Mouse (Mus musculus) midbrain, embryonic 14.5 days (tissue): ENCODE data around the gene Pld3. TPM values are rescaled to one million over a fixed set of nuclear protein-coding genes. Genes with fewer than 3 reads are reported as not detected.

Experiments used
- ATAC-seq: fragments of 200-750 bp; cut with Nextera tagmentation; 2 replicates; pipeline ENCODE4 v1.8.0; 2017; ENCODE audit warnings: moderate number of reproducible peaks, moderate library complexity; ENCODE audit not compliant: low FRiP score, low TSS enrichment
- DNase-seq: peaks from one replicate; pipeline ENCODE4 v3.0.0-alpha.2; 2015
- H3K27ac ChIP-seq: fragments of 300-500 bp; sonication (generic); replicated peaks from 2 replicates; pipeline ENCODE4 v1.5.1; 2014; ENCODE audit warnings: mild to moderate bottlenecking, low read depth, low read length, moderate library complexity
- H3K27me3 ChIP-seq: fragments of 300-500 bp; sonication (generic); 2 replicates; pipeline ENCODE4 v1.6.1; 2014; ENCODE audit warnings: low read length, control low read depth, mixed read lengths; ENCODE audit not compliant: control insufficient read depth, insufficient read depth
- H3K36me3 ChIP-seq: fragments of 300-500 bp; sonication (generic); 2 replicates; pipeline ENCODE4 v1.6.1; 2014; ENCODE audit warnings: low read length, control low read depth; ENCODE audit not compliant: control insufficient read depth, insufficient read depth
- H3K4me1 ChIP-seq: fragments of 300-500 bp; sonication (generic); 2 replicates; pipeline ENCODE4 v1.6.1; 2014; ENCODE audit warnings: mild to moderate bottlenecking, antibody characterized with exemption, low read length, control low read depth; ENCODE audit not compliant: control insufficient read depth, insufficient read depth
- H3K4me2 ChIP-seq: fragments of 300-500 bp; sonication (generic); 2 replicates; pipeline ENCODE4 v1.6.1; 2014; ENCODE audit warnings: mild to moderate bottlenecking, low read length, moderate library complexity
- H3K4me3 ChIP-seq: fragments of 300-500 bp; sonication (generic); replicated peaks from 2 replicates; pipeline ENCODE4 v1.5.1; 2014; ENCODE audit warnings: low read depth, low read length
- H3K9ac ChIP-seq: fragments of 300-500 bp; sonication (generic); replicated peaks from 2 replicates; pipeline ENCODE4 v1.6.1; 2014; ENCODE audit warnings: mild to moderate bottlenecking, low read length, moderate library complexity
- H3K9me3 ChIP-seq: fragments of 300-500 bp; sonication (generic); 2 replicates; pipeline ENCODE4 v1.6.1; 2016; ENCODE audit warnings: low read length, control low read depth, mixed read lengths; ENCODE audit not compliant: control insufficient read depth
- WGBS: fragments of 180-500 bp; shearing (Covaris S2); extraction: QIAGEN DNeasy Blood & Tissue Kit; methylation state at CpG from one replicate; pipeline ENCODE4 v1.1.7; 2014; 5-methylcytosine and 5-hydroxymethylcytosine counted together
- polyA plus RNA-seq: library from polyadenylated mRNA; unstranded; fragments of >200 nt; fragmentation: Nextera tagmentation; extraction: Ambion mirVana; gene quantifications from 2 replicates; pipeline ENCODE4 v1.2.1, GENCODE M21; 2014

Gene Pld3
- polyA plus RNA-seq, 1 experiment from 2014 or later, result 114 TPM

DNA sequence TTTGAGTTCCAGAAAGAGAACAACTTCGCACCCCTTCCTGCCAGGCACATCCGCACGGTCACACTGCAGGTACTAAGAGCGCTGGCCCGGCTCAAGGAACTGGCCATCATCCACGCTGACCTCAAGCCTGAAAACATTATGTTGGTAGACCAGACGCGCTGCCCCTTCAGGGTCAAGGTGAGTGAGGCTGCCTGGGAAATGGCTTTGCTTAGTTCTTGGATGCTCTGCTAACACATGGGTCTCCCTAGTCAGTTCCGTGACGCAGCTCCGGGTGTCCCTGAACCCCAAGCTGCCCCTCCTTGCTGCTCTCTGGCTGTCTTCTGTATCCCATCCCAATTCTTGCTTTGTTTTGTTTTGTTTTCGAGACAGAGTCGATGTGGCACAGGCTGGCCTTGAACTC lies 29.2 kb downstream of the Pld3 start:
- 97% methylated on average over 13 of the region's 13 CpGs for WGBS
- H3K9ac ChIP-seq, result no peak overlapping the region
- no peaks in the 10 kb centered on the region for H3K36me3 ChIP-seq
- ATAC-seq (no peak), DNase-seq (no peak)
- H3K27ac ChIP-seq, result no peak overlapping the region
- H3K27me3 ChIP-seq, result no peaks in the 10 kb centered on the region
- H3K4me3 ChIP-seq, result no peak overlapping the region
- H3K4me1 ChIP-seq, result no peaks in the 10 kb centered on the region
- no peak overlapping the region for H3K4me2 ChIP-seq
- H3K9me3 ChIP-seq, result no peaks in the 10 kb centered on the region

DNA sequence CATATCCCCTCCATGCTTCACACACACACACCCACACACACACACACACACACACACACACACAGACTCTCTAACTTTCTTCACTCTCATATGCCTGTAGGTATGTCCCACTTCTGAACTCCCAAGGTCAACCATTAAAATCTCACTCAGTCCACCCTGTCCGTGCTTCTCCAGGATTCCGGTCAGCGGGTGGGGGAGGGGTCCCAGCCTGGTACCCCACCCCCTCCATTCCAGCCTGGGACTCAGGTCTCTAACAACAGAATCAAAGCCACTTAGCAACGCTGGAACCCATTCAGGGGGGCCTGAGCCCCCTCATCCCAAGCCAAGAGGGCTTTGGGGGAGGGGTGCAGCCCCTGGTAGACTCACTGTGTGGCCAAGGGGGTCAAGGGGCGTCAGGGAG lies 30.1 kb downstream of the Pld3 start, which contains the start of gene Hipk4:
Hipk4 (plus strand) TSS at position 301 of the 400 bp plus-strand sequence.
- Histone ChIP-seq H3K36me3 (no peaks in the 10 kb centered on the region), H3K4me3 (no peak within 1 kb of the TSS), H3K4me1 (no peaks in the 10 kb centered on the region), H3K9ac (no peak within 1 kb of the TSS), H3K4me2 (no peak within 1 kb of the TSS), H3K27ac (no peak within 1 kb of the TSS), H3K27me3 (no peaks in the 10 kb centered on the region), H3K9me3 (no peaks in the 10 kb centered on the region)
- 55% methylated on average over 5 of the region's 5 CpGs for WGBS
- no peak for DNase-seq
- ATAC-seq, result no peak

DNA sequence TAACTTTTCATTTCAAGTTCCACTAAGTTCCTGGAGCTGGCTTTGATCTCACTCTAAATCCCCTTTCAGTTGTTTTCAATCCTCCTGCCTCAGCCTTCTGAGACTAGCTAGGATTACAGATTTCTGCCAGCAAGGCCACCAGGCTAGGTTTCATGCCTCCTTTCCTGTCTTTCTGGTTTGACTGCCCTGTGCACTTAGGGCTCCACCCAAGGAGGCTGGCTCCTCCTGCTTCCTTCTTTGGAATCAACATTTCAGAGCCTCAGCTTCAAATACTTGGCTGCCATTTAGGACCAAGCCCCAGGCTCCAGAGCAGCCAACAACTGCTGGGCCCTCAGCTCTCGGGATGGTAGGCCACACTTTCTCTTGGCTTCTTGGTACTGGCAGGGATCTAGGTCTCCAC lies 32.4 kb downstream of the Pld3 start:
- 93% methylated on average over 1 of the region's 1 CpGs for WGBS
- no peaks in the 10 kb centered on the region for H3K36me3 ChIP-seq
- H3K27ac ChIP-seq, result no peak overlapping the region
- no peaks in the 10 kb centered on the region for H3K9me3 ChIP-seq
- no peak overlapping the region for H3K4me3 ChIP-seq
- no peak overlapping the region for H3K4me2 ChIP-seq
- no peak overlapping the region for H3K9ac ChIP-seq
- H3K4me1 ChIP-seq, result no peaks in the 10 kb centered on the region
- DNase-seq (no peak), ATAC-seq (no peak)
- H3K27me3 ChIP-seq, result no peaks in the 10 kb centered on the region

GRCm38 (mm10) chr7:27520104-27520503 lies 32.9 kb downstream of the Pld3 start:
- H3K9me3 ChIP-seq, result no peaks in the 10 kb centered on the region
- ATAC-seq (no peak), DNase-seq (no peak)
- H3K36me3 ChIP-seq, result no peaks in the 10 kb centered on the region
- H3K4me1 ChIP-seq, result no peaks in the 10 kb centered on the region
- no peak overlapping the region for H3K9ac ChIP-seq
- no peak overlapping the region for H3K27ac ChIP-seq
- H3K4me3 ChIP-seq, result no peak overlapping the region
- no peaks in the 10 kb centered on the region for H3K27me3 ChIP-seq
- H3K4me2 ChIP-seq, result no peak overlapping the region

DNA sequence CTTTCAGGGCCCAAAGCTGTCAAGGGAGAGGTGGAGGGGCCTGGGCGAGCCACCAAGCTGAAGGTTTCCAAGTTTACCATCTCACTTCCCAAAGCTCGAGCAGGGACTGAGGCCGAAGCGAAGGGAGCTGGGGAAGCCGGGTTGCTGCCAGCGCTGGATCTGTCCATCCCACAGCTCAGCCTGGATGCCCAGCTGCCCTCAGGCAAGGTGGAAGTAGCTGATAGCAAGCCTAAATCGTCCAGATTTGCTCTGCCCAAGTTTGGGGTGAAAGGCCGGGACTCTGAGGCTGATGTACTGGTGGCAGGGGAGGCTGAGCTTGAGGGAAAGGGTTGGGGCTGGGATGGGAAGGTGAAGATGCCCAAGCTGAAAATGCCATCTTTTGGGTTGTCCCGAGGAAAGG lies 34.7 kb downstream of the Pld3 start:
- 88% methylated on average over 9 of the region's 9 CpGs for WGBS
- no peak overlapping the region for H3K27ac ChIP-seq
- DNase-seq (no peak), ATAC-seq (no peak)
- H3K27me3 ChIP-seq, result no peaks in the 10 kb centered on the region
- no peak overlapping the region for H3K9ac ChIP-seq
- H3K36me3 ChIP-seq, result no peaks in the 10 kb centered on the region
- H3K4me3 ChIP-seq, result no peak overlapping the region
- H3K4me1 ChIP-seq, result no peaks in the 10 kb centered on the region
- H3K4me2 ChIP-seq, result no peak overlapping the region
- H3K9me3 ChIP-seq, result no peaks in the 10 kb centered on the region

DNA sequence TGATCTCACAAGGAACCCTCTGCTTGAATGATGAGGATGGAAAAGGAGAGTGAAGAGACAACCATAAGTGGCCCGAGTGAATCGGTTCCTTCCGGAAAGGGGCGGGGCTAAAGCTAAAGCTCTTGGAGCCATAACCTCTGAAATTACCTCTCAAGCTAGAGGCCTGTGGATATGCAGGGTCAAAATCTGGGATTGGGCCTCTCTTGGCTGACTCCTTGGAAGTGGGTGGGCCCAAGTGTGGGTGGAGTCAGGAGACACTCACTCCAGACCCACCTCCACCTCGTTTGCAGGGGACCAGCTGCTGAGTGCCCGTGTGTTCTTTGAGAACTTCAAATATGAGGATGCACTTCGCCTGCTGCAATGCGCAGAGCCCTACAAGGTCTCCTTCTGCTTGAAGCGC lies 38.1 kb downstream of the Pld3 start:
- Histone ChIP-seq H3K9me3 (no peaks in the 10 kb centered on the region), H3K36me3 (no peaks in the 10 kb centered on the region), H3K27me3 (no peaks in the 10 kb centered on the region), H3K4me3 (no peak overlapping the region), H3K27ac (no peak overlapping the region), H3K9ac (no peak overlapping the region), H3K4me1 (no peaks in the 10 kb centered on the region), H3K4me2 (no peak overlapping the region)
- DNase-seq (no peak), ATAC-seq (no peak)
- WGBS, result 82% methylated on average over 9 of the region's 9 CpGs

DNA sequence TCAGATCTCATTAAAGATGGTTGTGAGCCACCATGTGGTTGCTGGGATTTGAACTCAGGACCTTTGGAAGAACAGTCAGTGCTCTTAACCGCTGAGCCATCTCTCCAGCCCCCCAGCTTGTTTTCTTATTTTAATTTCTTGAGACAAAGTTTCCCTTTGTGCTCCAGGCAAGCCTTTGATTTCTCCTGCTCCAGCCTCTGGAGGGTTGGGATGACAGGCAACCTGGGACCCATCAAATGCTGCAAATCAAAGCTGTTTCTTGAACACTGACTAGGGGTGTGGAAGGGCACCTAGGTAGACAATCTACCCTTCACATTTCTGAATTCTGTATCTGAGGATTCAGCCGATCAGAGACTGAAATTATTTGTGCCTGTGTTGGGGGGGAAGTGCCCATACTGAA lies 42.2 kb downstream of the Pld3 start:
- H3K27ac ChIP-seq, result no peak overlapping the region
- H3K4me2 ChIP-seq, result no peak overlapping the region
- no peaks in the 10 kb centered on the region for H3K4me1 ChIP-seq
- no peaks in the 10 kb centered on the region for H3K9me3 ChIP-seq
- no peak for DNase-seq
- no peak for ATAC-seq
- H3K27me3 ChIP-seq, result no peaks in the 10 kb centered on the region
- H3K4me3 ChIP-seq, result no peak overlapping the region
- no peak overlapping the region for H3K9ac ChIP-seq
- 74% methylated on average over 2 of the region's 2 CpGs for WGBS
- H3K36me3 ChIP-seq, result no peaks in the 10 kb centered on the region

DNA sequence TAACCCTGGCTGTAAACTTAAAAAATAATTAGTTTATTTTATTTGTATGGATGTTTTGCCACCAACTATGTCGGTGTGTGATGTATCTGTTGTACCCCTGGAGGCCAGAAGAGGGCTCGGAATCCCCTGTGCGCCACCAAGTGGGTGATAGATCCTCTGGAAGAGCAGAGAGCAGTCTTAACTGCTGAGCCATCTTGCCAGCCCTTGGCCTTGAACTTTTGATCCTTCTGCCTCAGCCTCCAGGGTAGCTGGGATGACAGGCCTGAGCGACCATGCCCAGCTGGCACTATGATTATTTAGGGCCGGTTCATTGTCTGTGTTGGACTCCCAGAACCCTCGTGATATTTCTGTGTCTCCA lies 44.4 kb downstream of the Pld3 start:
- peak overlapping the region; percentile 65 for H3K4me2 ChIP-seq
- H3K4me1 ChIP-seq, result no peaks in the 10 kb centered on the region
- DNase-seq (peak; percentile 75), ATAC-seq (peak; percentile 23; the same call in 1 of the 2 replicates)
- H3K4me3 ChIP-seq, result peak overlapping the region; percentile 46; the same call in 1 of the 2 replicates
- no peaks in the 10 kb centered on the region for H3K36me3 ChIP-seq
- H3K27ac ChIP-seq, result peak overlapping the region; percentile 9; the same call in 1 of the 2 replicates
- WGBS, result 21% methylated on average over 6 of the region's 6 CpGs
- no peaks in the 10 kb centered on the region for H3K27me3 ChIP-seq
- H3K9me3 ChIP-seq, result no peaks in the 10 kb centered on the region
- H3K9ac ChIP-seq, result no peak overlapping the region

DNA sequence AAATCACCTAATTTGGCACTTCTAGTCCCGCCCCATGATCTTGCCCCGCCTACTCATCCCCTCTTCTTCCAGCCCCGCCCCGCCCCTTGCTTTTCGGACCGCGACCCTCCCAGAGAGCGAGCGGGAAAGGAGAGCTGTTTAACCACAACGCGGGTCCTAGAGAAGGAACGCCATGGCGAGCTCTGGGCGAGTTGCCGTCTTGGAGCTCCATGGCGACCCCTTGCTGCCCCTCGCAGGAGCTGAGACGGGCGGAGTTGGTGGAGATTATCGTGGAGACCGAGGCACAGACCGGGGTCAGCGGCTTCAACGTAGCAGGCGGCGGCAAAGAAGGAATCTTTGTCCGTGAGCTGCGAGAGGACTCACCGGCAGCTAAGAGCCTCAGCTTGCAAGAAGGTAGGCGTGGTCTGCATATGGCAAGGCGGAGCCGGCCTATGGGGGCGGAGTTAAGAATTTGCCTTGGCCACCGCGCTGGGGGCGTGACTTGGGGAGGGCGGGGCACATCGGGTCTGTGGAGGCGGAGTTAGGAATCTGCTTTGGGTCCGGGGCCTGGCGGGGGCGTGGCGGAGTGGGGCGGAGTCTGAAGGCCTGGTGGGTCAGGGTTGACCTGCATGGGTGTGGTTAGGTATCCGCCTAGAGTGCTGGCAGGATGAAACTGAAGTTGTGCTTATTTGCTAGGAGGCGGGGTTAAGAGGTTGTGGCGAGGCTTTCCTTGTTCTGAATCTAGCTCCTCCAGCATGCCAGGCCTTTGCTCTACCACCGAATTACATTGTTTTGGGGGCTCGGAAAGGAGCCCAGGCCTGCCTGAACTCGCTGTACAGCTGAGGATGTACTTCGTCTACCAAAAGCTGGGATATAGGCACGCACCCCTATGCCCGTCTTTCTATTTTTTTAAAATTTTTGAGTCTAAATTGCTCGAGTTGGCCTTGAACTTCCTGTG lies 45.0 kb downstream of the Pld3 start:
- Histone ChIP-seq H3K4me1 (no peaks in the 10 kb centered on the region), H3K27ac (peak overlapping the region; percentile 93), H3K36me3 (no peaks in the 10 kb centered on the region), H3K27me3 (no peaks in the 10 kb centered on the region), H3K4me2 (peak overlapping the region; percentile 65), H3K4me3 (peak overlapping the region; percentile 46), H3K9me3 (no peaks in the 10 kb centered on the region), H3K9ac (peak overlapping the region; percentile 66)
- DNase-seq, result peak; percentile 96
- peak; percentile 88 for ATAC-seq
- under 1% methylated on average over 54 of the region's 54 CpGs for WGBS
